Mouse (Mus musculus): ENCODE results near the gene Cc2d2a. TPM values are rescaled to one million over a fixed set of nuclear protein-coding genes. Genes with fewer than 3 reads are reported as not detected.
A peak's percentile ranks its signal among the peaks of the same experiment; 100 is the strongest.

Gene Cc2d2a
- polyA plus RNA-seq, 1 experiment from 2014 or later = 14.6 TPM

GRCm38 (mm10) chr5:43776993-43777392 lies 114.8 kb downstream of the Cc2d2a start:
- 39% methylated on average over 1 of the region's 1 CpGs for WGBS
- no peak overlapping the region for H3K27ac ChIP-seq (ENCODE audit: low read length)

GRCm38 (mm10) chr5:43778583-43778982 lies 116.4 kb downstream of the Cc2d2a start:
- Histone ChIP-seq H3K4me3 (ENCODE audit: low read length) (no peak overlapping the region), H3K4me1 (ENCODE audit: insufficient read depth, low read length) (peaks cover 17% of the 10 kb centered on the region), H3K36me3 (ENCODE audit: insufficient read depth, low read length) (0 out of 2 replicates have a peak, but pooled peaks cover 3% of the 10 kb centered on the region), H3K27me3 (ENCODE audit: insufficient read depth, low read length) (no peaks in the 10 kb centered on the region), H3K9ac (replicated peaks; ENCODE audit: low read length) (no peak overlapping the region), H3K27ac (ENCODE audit: low read length) (no peak overlapping the region), H3K4me2 (replicated peaks; ENCODE audit: low read depth, low read length) (no peak overlapping the region), H3K9me3 (ENCODE audit: low read length) (no peaks in the 10 kb centered on the region)
- 95% methylated on average over 3 of the region's 3 CpGs for WGBS
- ATAC-seq (ENCODE audit: low FRiP score, low TSS enrichment) = no peak

More at GRCm38 (mm10) chr5:43776993-43777392, 114.8 kb downstream of the Cc2d2a start:
- Histone ChIP-seq H3K36me3 (ENCODE audit: insufficient read depth, low read length) (0 out of 2 replicates have a peak, but pooled peaks cover 3% of the 10 kb centered on the region), H3K4me3 (ENCODE audit: low read length) (no peak overlapping the region), H3K4me1 (ENCODE audit: insufficient read depth, low read length) (peaks cover 12% of the 10 kb centered on the region), H3K9ac (replicated peaks; ENCODE audit: low read length) (no peak overlapping the region), H3K4me2 (replicated peaks; ENCODE audit: low read depth, low read length) (no peak overlapping the region), H3K27me3 (ENCODE audit: insufficient read depth, low read length) (no peaks in the 10 kb centered on the region), H3K9me3 (ENCODE audit: low read length) (no peaks in the 10 kb centered on the region)
- ATAC-seq (ENCODE audit: low FRiP score, low TSS enrichment) = no peak

- peak; percentile 75 for ATAC-seq (ENCODE audit: low FRiP score, low TSS enrichment)
- Histone ChIP-seq H3K9ac (replicated peaks; ENCODE audit: low read length) (peak overlapping the region; percentile 89), H3K4me2 (replicated peaks; ENCODE audit: low read depth, low read length) (peak overlapping the region; percentile 89), H3K36me3 (ENCODE audit: insufficient read depth, low read length) (0 out of 2 replicates have a peak, but pooled peaks cover 3% of the 10 kb centered on the region), H3K27ac (ENCODE audit: low read length) (peak overlapping the region; percentile 96), H3K27me3 (ENCODE audit: insufficient read depth, low read length) (no peaks in the 10 kb centered on the region), H3K9me3 (ENCODE audit: low read length) (no peaks in the 10 kb centered on the region), H3K4me3 (ENCODE audit: low read length) (peak overlapping the region; percentile 57), H3K4me1 (ENCODE audit: insufficient read depth, low read length) (peaks cover 15% of the 10 kb centered on the region)
- WGBS = under 1% methylated on average over 41 of the region's 61 CpGs
Observed at GRCm38 (mm10) chr5:43781423-43781976, 119.4 kb downstream of the Cc2d2a start.

- ATAC-seq (ENCODE audit: low FRiP score, low TSS enrichment) = peak; percentile 94
- Histone ChIP-seq H3K27ac (ENCODE audit: low read length) (peak overlapping the region; percentile 96), H3K4me1 (ENCODE audit: insufficient read depth, low read length) (peaks cover 14% of the 10 kb centered on the region), H3K27me3 (ENCODE audit: insufficient read depth, low read length) (no peaks in the 10 kb centered on the region), H3K9me3 (ENCODE audit: low read length) (no peaks in the 10 kb centered on the region), H3K4me2 (replicated peaks; ENCODE audit: low read depth, low read length) (peak overlapping the region; percentile 89), H3K9ac (replicated peaks; ENCODE audit: low read length) (peak overlapping the region; percentile 89), H3K4me3 (ENCODE audit: low read length) (peak overlapping the region; percentile 57), H3K36me3 (ENCODE audit: insufficient read depth, low read length) (0 out of 2 replicates have a peak, but pooled peaks cover 3% of the 10 kb centered on the region)
- 2% methylated on average over 75 of the region's 82 CpGs for WGBS
Observed at GRCm38 (mm10) chr5:43781977-43782930, 120.1 kb downstream of the Cc2d2a start.

GRCm38 (mm10) chr5:43783996-43784395 lies 121.8 kb downstream of the Cc2d2a start:
- no peaks in the 10 kb centered on the region for H3K27me3 ChIP-seq (ENCODE audit: insufficient read depth, low read length)
- H3K4me1 ChIP-seq (ENCODE audit: insufficient read depth, low read length) = peaks cover 14% of the 10 kb centered on the region
- H3K4me2 ChIP-seq (replicated peaks; ENCODE audit: low read depth, low read length) = no peak overlapping the region
- H3K36me3 ChIP-seq (ENCODE audit: insufficient read depth, low read length) = no peaks in the 10 kb centered on the region
- no peak overlapping the region for H3K9ac ChIP-seq (replicated peaks; ENCODE audit: low read length)
- H3K27ac ChIP-seq (ENCODE audit: low read length) = no peak overlapping the region
- H3K4me3 ChIP-seq (ENCODE audit: low read length) = no peak overlapping the region
- H3K9me3 ChIP-seq (ENCODE audit: low read length) = no peaks in the 10 kb centered on the region
- ATAC-seq (ENCODE audit: low FRiP score, low TSS enrichment) = no peak
- WGBS = 90% methylated on average over 2 of the region's 2 CpGs

GRCm38 (mm10) chr5:43786607-43787006 lies 124.5 kb downstream of the Cc2d2a start:
- Histone ChIP-seq H3K36me3 (ENCODE audit: insufficient read depth, low read length) (no peaks in the 10 kb centered on the region), H3K4me1 (ENCODE audit: insufficient read depth, low read length) (peaks cover 6% of the 10 kb centered on the region; the same call in 1 of the 2 replicates), H3K27ac (ENCODE audit: low read length) (no peak overlapping the region), H3K9ac (replicated peaks; ENCODE audit: low read length) (no peak overlapping the region), H3K4me2 (replicated peaks; ENCODE audit: low read depth, low read length) (no peak overlapping the region), H3K9me3 (ENCODE audit: low read length) (no peaks in the 10 kb centered on the region), H3K4me3 (ENCODE audit: low read length) (no peak overlapping the region), H3K27me3 (ENCODE audit: insufficient read depth, low read length) (no peaks in the 10 kb centered on the region)
- ATAC-seq (ENCODE audit: low FRiP score, low TSS enrichment) = no peak
- WGBS = 87% methylated on average over 4 of the region's 4 CpGs

- Histone ChIP-seq H3K9me3 (ENCODE audit: low read length) (no peaks in the 10 kb centered on the region), H3K4me2 (replicated peaks; ENCODE audit: low read depth, low read length) (no peak overlapping the region), H3K27me3 (ENCODE audit: insufficient read depth, low read length) (no peaks in the 10 kb centered on the region), H3K4me1 (ENCODE audit: insufficient read depth, low read length) (no peaks in the 10 kb centered on the region), H3K36me3 (ENCODE audit: insufficient read depth, low read length) (no peaks in the 10 kb centered on the region), H3K9ac (replicated peaks; ENCODE audit: low read length) (no peak overlapping the region), H3K27ac (ENCODE audit: low read length) (no peak overlapping the region), H3K4me3 (ENCODE audit: low read length) (no peak overlapping the region)
- ATAC-seq (ENCODE audit: low FRiP score, low TSS enrichment) = no peak
- 78% methylated on average over 9 of the region's 9 CpGs for WGBS
Observed at GRCm38 (mm10) chr5:43787976-43788752, 126.0 kb downstream of the Cc2d2a start.

Other genes starting within 250 kb of the Cc2d2a start
- gene C1qtnf7, start 146.8 kb upstream of the Cc2d2a start, polyA plus RNA-seq (2015; fragmentation: Nextera tagmentation; extraction: Ambion mirVana) = 5.4 and 8.5 TPM in 2 replicates
- gene Bst1, start 156.5 kb downstream of the Cc2d2a start, polyA plus RNA-seq (2015; fragmentation: Nextera tagmentation; extraction: Ambion mirVana) = 0.47 and 1.4 TPM in 2 replicates
- 64.5 and 66.6 TPM in 2 replicates for gene Fbxl5, start 159.3 kb downstream of the Cc2d2a start, polyA plus RNA-seq (2015; fragmentation: Nextera tagmentation; extraction: Ambion mirVana)
- 35.3 and 37.7 TPM in 2 replicates for gene Cd38, start 206.2 kb downstream of the Cc2d2a start, polyA plus RNA-seq (2015; fragmentation: Nextera tagmentation; extraction: Ambion mirVana)

Data from kidney, embryonic 16.5 days (tissue).